Mouse (Mus musculus) heart, postnatal 0 days (tissue): Measurements from ENCODE around the gene Actb.

Experiments used
- CTCF ChIP-seq: IDR thresholded peaks from 2 replicates; pipeline ENCODE4 v1.5.1; 2016; ENCODE audit warnings: antibody characterized with exemption, control low read depth, low read depth
- EP300 ChIP-seq: IDR thresholded peaks from 2 replicates; pipeline ENCODE4 v1.6.1; 2016; ENCODE audit warnings: antibody characterized with exemption, low read depth

GRCm38 (mm10) chr5:142929400-142929752 lies 22.8 kb upstream of the Actb start:
- TF ChIP-seq EP300 (0 out of 2 replicates have a peak, but pooled peaks have one; percentile 3), CTCF (no peak)
